Mouse (Mus musculus) lung, adult 2 months (tissue): ENCODE measurements around the gene Nisch.

Source experiments
- CTCF ChIP-seq: fragments of 200-500 bp; IDR thresholded peaks from 2 replicates; pipeline ENCODE4 v1.5.1; 2011; ENCODE audit warnings: mild to moderate bottlenecking, low read length, control low read depth; ENCODE audit not compliant: insufficient read depth
- POLR2A ChIP-seq: fragments of 200-500 bp; IDR thresholded peaks from 2 replicates; pipeline ENCODE4 v1.6.1; 2011; ENCODE audit warnings: low read depth, mild to moderate bottlenecking, control low read depth, low read length, borderline replicate concordance; ENCODE audit errors: extremely low read depth

- peak; percentile 70; the same call in 1 of the 2 replicates for TF ChIP-seq POLR2A
- TF ChIP-seq CTCF = no peak
Measured at GRCm38 (mm10) chr14:31206472-31206981, 10.2 kb downstream of the Nisch start.
